Mouse (Mus musculus) stomach, embryonic 14.5 days (tissue): Measurements from ENCODE around the gene Dnajb6. TPM values are rescaled to one million over a fixed set of nuclear protein-coding genes. Genes with fewer than 3 reads are reported as not detected.
"Not testable (repeated sequence)": the region's sequence is repeated elsewhere in the genome, so short reads cannot be mapped to it uniquely, and the experiment has no call there.

Experiments
- ATAC-seq: fragments of 200-750 bp; cut with Nextera tagmentation; 2 replicates; pipeline ENCODE4 v1.8.0; 2017; ENCODE audit warnings: low read depth, moderate TSS enrichment; ENCODE audit not compliant: insufficient number of reproducible peaks, insufficient read depth, low FRiP score
- H3K27ac ChIP-seq: fragments of 300-500 bp; sonication (generic); 2 replicates; pipeline ENCODE4 v1.5.1; 2014; ENCODE audit warnings: mild to moderate bottlenecking, low read length, moderate library complexity, mixed read lengths
- H3K27me3 ChIP-seq: fragments of 300-500 bp; sonication (generic); 2 replicates; pipeline ENCODE4 v1.6.1; 2014; ENCODE audit warnings: low read length, control low read depth, mixed read lengths; ENCODE audit not compliant: control insufficient read depth, insufficient read depth
- H3K36me3 ChIP-seq: fragments of 300-500 bp; sonication (generic); 2 replicates; pipeline ENCODE4 v1.6.1; 2014; ENCODE audit warnings: mild to moderate bottlenecking, control low read depth, low read length, moderate library complexity, mixed read lengths; ENCODE audit not compliant: control insufficient read depth, insufficient read depth
- H3K4me1 ChIP-seq: fragments of 300-500 bp; sonication (generic); 2 replicates; pipeline ENCODE4 v1.6.1; 2014; ENCODE audit warnings: low read length, control low read depth, mixed read lengths; ENCODE audit not compliant: control insufficient read depth, insufficient read depth
- H3K4me2 ChIP-seq: fragments of 300-500 bp; sonication (generic); replicated peaks from 2 replicates; pipeline ENCODE4 v1.6.1; 2014; ENCODE audit warnings: low read depth, low read length, control low read depth
- H3K4me3 ChIP-seq: fragments of 300-500 bp; sonication (generic); 2 replicates; pipeline ENCODE4 v1.5.1; 2014; ENCODE audit warnings: low read depth, low read length, control low read depth
- H3K9ac ChIP-seq: fragments of 300-500 bp; sonication (generic); replicated peaks from 2 replicates; pipeline ENCODE4 v1.6.1; 2014; ENCODE audit warnings: low read depth, mild to moderate bottlenecking, control low read depth, low read length, moderate library complexity, mixed read lengths
- H3K9me3 ChIP-seq: fragments of 300-500 bp; sonication (generic); 2 replicates; pipeline ENCODE4 v1.6.1; 2016; ENCODE audit warnings: low read depth, low read length, control low read depth; ENCODE audit not compliant: control insufficient read depth
- WGBS: fragments of 180-500 bp; shearing (Covaris S2); extraction: QIAGEN DNeasy Blood & Tissue Kit; methylation state at CpG from one replicate; pipeline ENCODE4 v1.1.7; 2014; 5-methylcytosine and 5-hydroxymethylcytosine counted together
- polyA plus RNA-seq: library from polyadenylated mRNA; unstranded; fragments of >200 nt; fragmentation: Nextera tagmentation; extraction: Ambion mirVana; gene quantifications from 2 replicates; pipeline ENCODE4 v1.2.1, GENCODE M21; 2014

Dnajb6 gene
- polyA plus RNA-seq, 1 experiment from 2014 or later: 128 TPM

GRCm38 (mm10) chr5:29773460-29774150 is 38.1 kb downstream of the Dnajb6 start:
- Histone ChIP-seq H3K27me3 (no peaks in the 10 kb centered on the region), H3K4me1 (0 out of 2 replicates have a peak, but pooled peaks cover 2% of the 10 kb centered on the region), H3K4me3 (no peak overlapping the region), H3K9ac (no peak overlapping the region), H3K27ac (no peak overlapping the region), H3K36me3 (peaks cover 16% of the 10 kb centered on the region; the same call in 1 of the 2 replicates), H3K4me2 (no peak overlapping the region), H3K9me3 (no peaks in the 10 kb centered on the region)
- ATAC-seq: no peak
- WGBS: 93% methylated on average over 13 of the region's 13 CpGs

- WGBS: 60% methylated on average over 5 of the region's 5 CpGs
- Histone ChIP-seq H3K27ac (no peak overlapping the region), H3K4me2 (no peak overlapping the region), H3K36me3 (peaks cover 13% of the 10 kb centered on the region), H3K27me3 (no peaks in the 10 kb centered on the region), H3K4me1 (0 out of 2 replicates have a peak, but pooled peaks cover 2% of the 10 kb centered on the region), H3K9ac (no peak overlapping the region), H3K4me3 (no peak overlapping the region), H3K9me3 (no peaks in the 10 kb centered on the region)
- ATAC-seq: no peak
Measured at GRCm38 (mm10) chr5:29775437-29775836, 39.9 kb downstream of the Dnajb6 start.

GRCm38 (mm10) chr5:29778029-29778428 is 42.5 kb downstream of the Dnajb6 start:
- Histone ChIP-seq H3K9me3 (no peaks in the 10 kb centered on the region), H3K27me3 (no peaks in the 10 kb centered on the region), H3K9ac (no peak overlapping the region), H3K4me3 (no peak overlapping the region), H3K4me2 (no peak overlapping the region), H3K27ac (no peak overlapping the region), H3K4me1 (0 out of 2 replicates have a peak, but pooled peaks cover 2% of the 10 kb centered on the region), H3K36me3 (peaks cover 20% of the 10 kb centered on the region)
- 94% methylated on average over 6 of the region's 6 CpGs for WGBS
- no peak for ATAC-seq

GRCm38 (mm10) chr5:29779733-29780132 is 44.2 kb downstream of the Dnajb6 start:
- not testable (repeated sequence) for ATAC-seq
- H3K36me3 ChIP-seq: peaks cover 19% of the 10 kb centered on the region

GRCm38 (mm10) chr5:29782261-29782660 is 46.8 kb downstream of the Dnajb6 start:
- Histone ChIP-seq H3K27ac (no peak overlapping the region), H3K4me3 (no peak overlapping the region), H3K9me3 (no peaks in the 10 kb centered on the region), H3K27me3 (no peaks in the 10 kb centered on the region), H3K9ac (no peak overlapping the region), H3K36me3 (peaks cover 19% of the 10 kb centered on the region), H3K4me1 (no peaks in the 10 kb centered on the region), H3K4me2 (no peak overlapping the region)
- ATAC-seq: no peak
- WGBS: 92% methylated on average over 3 of the region's 3 CpGs

More at GRCm38 (mm10) chr5:29779733-29780132, 44.2 kb downstream of the Dnajb6 start:
- H3K4me1 ChIP-seq, H3K9ac ChIP-seq, H3K4me2 ChIP-seq, H3K9me3 ChIP-seq, H3K27ac ChIP-seq, H3K27me3 ChIP-seq, H3K4me3 ChIP-seq: not testable (repeated sequence)
- 90% methylated on average over 8 of the region's 9 CpGs for WGBS

- H3K27ac ChIP-seq, H3K4me1 ChIP-seq, H3K4me3 ChIP-seq, H3K27me3 ChIP-seq, H3K9ac ChIP-seq, H3K9me3 ChIP-seq, ATAC-seq, H3K4me2 ChIP-seq: not testable (repeated sequence)
- peaks cover 12% of the 10 kb centered on the region; the same call in 1 of the 2 replicates for H3K36me3 ChIP-seq
- 90% methylated on average over 9 of the region's 13 CpGs for WGBS
Measured at GRCm38 (mm10) chr5:29784906-29785305, 49.4 kb downstream of the Dnajb6 start.

GRCm38 (mm10) chr5:29785953-29786352 is 50.5 kb downstream of the Dnajb6 start:
- 100% methylated on average over 1 of the region's 11 CpGs for WGBS
- not testable (repeated sequence) for H3K27ac ChIP-seq, H3K4me1 ChIP-seq, ATAC-seq, H3K9me3 ChIP-seq, H3K4me2 ChIP-seq, H3K4me3 ChIP-seq, H3K27me3 ChIP-seq, H3K9ac ChIP-seq, H3K36me3 ChIP-seq

- not testable (repeated sequence) for H3K4me3 ChIP-seq, H3K27me3 ChIP-seq, H3K4me2 ChIP-seq, H3K27ac ChIP-seq, H3K9ac ChIP-seq, ATAC-seq, H3K9me3 ChIP-seq, H3K4me1 ChIP-seq, H3K36me3 ChIP-seq
- WGBS: 90% methylated on average over 5 of the region's 8 CpGs
Measured at GRCm38 (mm10) chr5:29794933-29795332, 59.4 kb downstream of the Dnajb6 start.

GRCm38 (mm10) chr5:29808940-29809339 is 73.5 kb downstream of the Dnajb6 start:
- 90% methylated on average over 1 of the region's 1 CpGs for WGBS
- Histone ChIP-seq H3K9me3 (peaks cover 3% of the 10 kb centered on the region; the same call in 1 of the 2 replicates), H3K9ac (no peak overlapping the region), H3K4me1 (no peaks in the 10 kb centered on the region), H3K36me3 (no peaks in the 10 kb centered on the region), H3K4me3 (no peak overlapping the region), H3K27ac (no peak overlapping the region), H3K27me3 (no peaks in the 10 kb centered on the region), H3K4me2 (no peak overlapping the region)
- no peak for ATAC-seq
